Mouse (Mus musculus): ENCODE results near the gene Lilra6.

GRCm38 (mm10) chr7:3946117-3946516 is 30.8 kb upstream of the Lilra6 start:
- no peak for TF ChIP-seq MAFK (IDR thresholded peaks at IDR 0.05; ENCODE audit: insufficient read depth, low read depth, low read length)
- no peak for TF ChIP-seq HCFC1 (IDR thresholded peaks at IDR 0.05; ENCODE audit: borderline replicate concordance, insufficient read depth, low read length)
- TF ChIP-seq CHD2 (IDR thresholded peaks at IDR 0.05; ENCODE audit: low read depth, low read length), result no peak
- TF ChIP-seq ZNF384 (IDR thresholded peaks at IDR 0.05; ENCODE audit: low read depth, low read length), result no peak

All from ES-E14 (cell line).